Mouse (Mus musculus) ES-E14 (cell line): ENCODE measurements around the gene Tex22. TPM values are rescaled to one million over a fixed set of nuclear protein-coding genes. Genes with fewer than 3 reads are reported as not detected.

Experiments
- DNase-seq: peaks from one replicate; pipeline ENCODE4 v3.0.0-alpha.2; 2013; ENCODE audit warnings: low read depth, low spot score
- H3K27ac ChIP-seq: 2 replicates; pipeline ENCODE4 v1.5.1; 2012; ENCODE audit warnings: low read depth, mild to moderate bottlenecking, low read length, moderate library complexity, mixed read lengths; ENCODE audit not compliant: poor library complexity, insufficient read depth, severe bottlenecking
- H3K36me3 ChIP-seq: 2 replicates; pipeline ENCODE4 v1.6.1; 2012; ENCODE audit warnings: mild to moderate bottlenecking, low read length, moderate library complexity, mixed read lengths; ENCODE audit not compliant: control insufficient read depth, poor library complexity, insufficient read depth, severe bottlenecking
- H3K4me1 ChIP-seq, 2 experiments: fragments of 150-350 bp in 1 of 2; sonication (generic) in 1 of 2; 2 replicates each; pipeline ENCODE4 v1.6.1; 2012; ENCODE audit warnings: low read length in 2 of 2, mild to moderate bottlenecking in 1 of 2, mixed read lengths in 1 of 2; ENCODE audit not compliant: control insufficient read depth in 2 of 2, insufficient read depth in 2 of 2, poor library complexity in 1 of 2
- H3K4me3 ChIP-seq, 2 experiments: fragments of 150-350 bp in 1 of 2; sonication (generic) in 1 of 2; 2 replicates each; pipeline ENCODE4 v1.5.1; 2012; ENCODE audit warnings: low read length in 2 of 2, low read depth in 1 of 2, mild to moderate bottlenecking in 1 of 2, mixed read lengths in 1 of 2; ENCODE audit not compliant: insufficient read depth in 1 of 2, poor library complexity in 1 of 2, severe bottlenecking in 1 of 2
- H3K9ac ChIP-seq: 2 replicates; pipeline ENCODE4 v1.6.1; 2012; ENCODE audit warnings: low read depth, mild to moderate bottlenecking, low read length, mixed read lengths; ENCODE audit not compliant: poor library complexity, insufficient read depth, severe bottlenecking
- H3K9me3 ChIP-seq: fragments of 150-350 bp; sonication (generic); 2 replicates; pipeline ENCODE4 v1.6.1; 2012; ENCODE audit warnings: low read depth, mild to moderate bottlenecking, low read length; ENCODE audit not compliant: control insufficient read depth, insufficient read depth
- CHD2 ChIP-seq: IDR thresholded peaks from 2 replicates; pipeline ENCODE4 v1.6.1; 2014; ENCODE audit warnings: mild to moderate bottlenecking, low read depth, low read length, inconsistent platforms
- HCFC1 ChIP-seq: IDR thresholded peaks from 2 replicates; pipeline ENCODE4 v1.6.1; 2012; ENCODE audit warnings: low read length, inconsistent platforms, borderline replicate concordance; ENCODE audit not compliant: insufficient read depth
- MAFK ChIP-seq: IDR thresholded peaks from 2 replicates; pipeline ENCODE4 v1.6.1; 2014; ENCODE audit warnings: mild to moderate bottlenecking, low read depth, low read length, inconsistent platforms; ENCODE audit not compliant: insufficient read depth
- ZC3H11A ChIP-seq: IDR thresholded peaks from 2 replicates; pipeline ENCODE4 v1.6.1; 2012; ENCODE audit warnings: low read depth, mild to moderate bottlenecking, inconsistent platforms, low read length, borderline replicate concordance
- ZNF384 ChIP-seq: IDR thresholded peaks from 2 replicates; pipeline ENCODE4 v1.6.1; 2012; ENCODE audit warnings: low read depth, low read length, inconsistent platforms
- in situ Hi-C, 2 experiments: fragments of 600-800 bp; cut with MboI; formaldehyde crosslinking; loops; one replicate each; pipeline ENCODE4 v1.15.1; 2025; ENCODE audit warnings: low sequenced_read_pairs in 2 of 2, inconsistent platforms in 1 of 2; ENCODE audit not compliant: unreplicated experiment in 2 of 2
- total RNA-seq: library from RNA; depleted of rRNA; stranded (reverse); fragments of 300-350 nt; gene quantifications from 2 replicates; pipeline ENCODE4 v1.2.3, GENCODE M21; 2012

Tex22 gene
- total RNA-seq, 1 experiment, result 0.22 TPM

- no peaks in the 10 kb centered on the region for H3K9me3 ChIP-seq
- in situ Hi-C loops, result no loop called here
- no peak for TF ChIP-seq HCFC1
- no peak for TF ChIP-seq ZNF384
- no peak for TF ChIP-seq CHD2
- no peak for TF ChIP-seq MAFK
- no peak for TF ChIP-seq ZC3H11A
These were observed 13.0 kb downstream of the Tex22 start for GRCm38 (mm10) chr12:113087276-113087675.

GRCm38 (mm10) chr12:113088026-113088425 is 13.7 kb downstream of the Tex22 start:
- Histone ChIP-seq H3K27ac (no peak overlapping the region), H3K4me1 (peaks cover 0 to 13% of the 10 kb centered on the region in 2 experiments; a peak in 2 of 4 replicates), H3K9ac (no peak overlapping the region), H3K4me3 (no peak overlapping the region), H3K9me3 (no peaks in the 10 kb centered on the region), H3K36me3 (no peaks in the 10 kb centered on the region)
- TF ChIP-seq ZNF384 (no peak), CHD2 (no peak), HCFC1 (no peak), ZC3H11A (no peak), MAFK (no peak)
- DNase-seq, result no peak
- in situ Hi-C loops, result no loop called here

More at GRCm38 (mm10) chr12:113087276-113087675, 13.0 kb downstream of the Tex22 start:
- DNase-seq, result no peak
- H3K4me3 ChIP-seq, result no peak overlapping the region
- no peaks in the 10 kb centered on the region for H3K36me3 ChIP-seq
- H3K4me1 ChIP-seq, result peaks cover 0 to 13% of the 10 kb centered on the region in 2 experiments; a peak in 2 of 4 replicates
- no peak overlapping the region for H3K9ac ChIP-seq
- H3K27ac ChIP-seq, result no peak overlapping the region

GRCm38 (mm10) chr12:113089107-113089506 is 14.8 kb downstream of the Tex22 start:
- H3K9me3 ChIP-seq, result no peaks in the 10 kb centered on the region
- peaks cover 0 to 13% of the 10 kb centered on the region in 2 experiments; a peak in 2 of 4 replicates for H3K4me1 ChIP-seq
- H3K36me3 ChIP-seq, result no peaks in the 10 kb centered on the region
- in situ Hi-C loops, result no loop called here
- no peak overlapping the region for H3K4me3 ChIP-seq
- no peak overlapping the region for H3K27ac ChIP-seq
- DNase-seq, result no peak
- TF ChIP-seq CHD2 (no peak), HCFC1 (no peak), ZNF384 (no peak), ZC3H11A (no peak), MAFK (no peak)
- no peak overlapping the region for H3K9ac ChIP-seq

DNA sequence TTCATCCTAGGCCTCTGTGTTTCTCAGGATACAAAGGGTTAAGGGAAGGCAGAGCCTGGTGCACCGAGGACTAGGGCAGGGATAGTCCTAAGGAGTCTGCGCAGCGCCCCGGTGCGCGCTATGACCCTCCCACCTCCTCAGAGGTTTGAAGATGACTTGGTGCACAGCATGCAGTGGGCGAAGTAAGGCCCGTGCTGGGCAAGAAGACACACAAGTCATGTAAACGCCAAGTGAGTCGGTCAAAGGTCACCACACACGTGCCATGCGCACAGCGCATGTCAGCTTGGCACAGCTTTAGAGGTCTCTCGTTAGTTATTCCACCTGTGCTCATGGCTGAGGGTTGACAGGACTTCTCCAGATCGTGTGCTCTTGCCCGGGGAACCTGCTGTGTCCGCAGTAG is 15.8 kb downstream of the Tex22 start:
- no peak overlapping the region for H3K9ac ChIP-seq
- H3K4me1 ChIP-seq, result peaks cover 0 to 15% of the 10 kb centered on the region in 2 experiments; a peak in 2 of 4 replicates
- DNase-seq, result no peak
- H3K36me3 ChIP-seq, result no peaks in the 10 kb centered on the region
- H3K9me3 ChIP-seq, result no peaks in the 10 kb centered on the region
- no peak overlapping the region for H3K27ac ChIP-seq
- TF ChIP-seq ZNF384, result no peak
- no peak for TF ChIP-seq ZC3H11A
- no peak for TF ChIP-seq MAFK
- no peak for TF ChIP-seq HCFC1
- TF ChIP-seq CHD2, result no peak
- H3K4me3 ChIP-seq, result no peak overlapping the region
- in situ Hi-C loops, result no loop called here

DNA sequence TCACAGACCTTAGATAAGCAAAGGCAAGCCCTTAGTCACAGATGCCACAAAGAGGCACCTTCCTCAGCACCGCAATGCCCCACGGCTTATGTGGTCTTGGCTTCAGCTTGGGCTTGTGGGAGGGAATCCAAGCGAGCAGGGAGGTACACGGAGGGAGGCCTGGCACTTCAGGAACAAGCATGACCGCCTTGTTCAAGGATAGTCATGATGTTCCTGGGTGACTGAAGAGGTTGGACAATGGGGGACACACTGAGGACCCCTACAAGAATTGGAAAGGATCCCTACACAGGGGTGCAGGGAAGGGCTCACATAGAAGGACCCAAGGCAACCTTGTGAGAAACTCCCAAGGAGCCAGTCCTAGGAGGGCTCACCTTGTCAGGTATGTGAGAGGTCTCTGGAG is 22.7 kb downstream of the Tex22 start:
- TF ChIP-seq ZC3H11A (no peak), MAFK (no peak), HCFC1 (no peak), ZNF384 (no peak), CHD2 (no peak)
- Histone ChIP-seq H3K4me3 (peak overlapping the region; percentile 71 to 94; a peak in 3 of 4 replicates), H3K36me3 (no peaks in the 10 kb centered on the region; the same call in 1 of the 2 replicates), H3K27ac (no peak overlapping the region), H3K4me1 (peaks cover 5 to 40% of the 10 kb centered on the region in 2 experiments; a peak in 2 of 4 replicates), H3K9ac (no peak overlapping the region), H3K9me3 (no peaks in the 10 kb centered on the region)
- in situ Hi-C loops, result no loop called here
- no peak for DNase-seq
